Mouse (Mus musculus) liver, embryonic 14.5 days (tissue): ENCODE results near the gene Hexim2.

Experiments
- CTCF ChIP-seq: IDR thresholded peaks from 2 replicates; pipeline ENCODE4 v1.5.1; 2016; ENCODE audit warnings: antibody characterized with exemption, low read depth, control low read depth
- EP300 ChIP-seq: IDR thresholded peaks from 2 replicates; pipeline ENCODE4 v1.6.1; 2016; ENCODE audit warnings: antibody characterized with exemption, low read depth

DNA sequence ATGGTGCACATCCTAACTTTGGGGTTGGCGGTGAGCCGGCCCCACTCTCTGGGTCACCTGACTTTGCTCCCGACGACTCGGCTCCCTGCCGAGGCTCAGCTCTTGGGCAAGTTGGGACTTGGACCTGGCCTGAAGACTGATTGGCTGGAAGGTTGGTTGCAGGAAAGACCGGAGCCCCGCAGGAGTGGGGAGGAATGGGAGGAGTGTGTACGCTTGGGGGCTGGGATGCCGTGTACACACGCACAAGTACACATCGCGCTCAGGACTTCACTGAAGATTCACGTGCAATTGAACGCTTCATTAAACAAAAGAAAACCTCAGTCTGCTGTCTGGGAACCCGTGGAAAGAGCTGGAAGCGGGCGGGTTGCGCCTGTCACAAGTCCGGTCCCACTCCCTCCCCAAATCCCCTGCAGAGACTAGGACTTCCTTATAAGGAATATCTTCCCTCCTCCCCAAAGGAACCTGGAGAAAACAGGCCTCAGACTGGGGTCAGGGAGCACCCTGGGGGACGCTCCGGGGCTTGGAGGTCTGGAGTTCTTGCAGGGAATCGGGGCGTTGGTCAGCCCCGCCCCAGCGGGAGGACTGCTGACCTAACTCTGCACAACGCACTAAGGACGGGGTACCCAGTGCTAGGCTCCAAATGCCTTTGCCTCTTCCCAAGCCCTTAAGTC lies 20.2 kb upstream of the Hexim2 start:
- no peak for TF ChIP-seq CTCF
- TF ChIP-seq EP300, result no peak
